Mouse (Mus musculus) A20 (cell line): ENCODE measurements at regions not wholly inside any gene's neighbourhood (a gene's known extent, or its start where the extent isn't known, plus 50 kb on each side); places are given as distances from the start of the nearest gene placed in this dataset.

Source experiments
- DNase-seq: peaks from one replicate; pipeline ENCODE4 v3.0.0-alpha.2; 2011; ENCODE audit warnings: low read depth, low spot score

- DNase-seq = no peak
Measured at GRCm38 (mm10) chr3:128723100-128723499, 476.6 kb upstream of the Pitx2 start.

GRCm38 (mm10) chr3:128720276-128720675 is 479.4 kb upstream of the Pitx2 start:
- DNase-seq = no peak

GRCm38 (mm10) chr3:128719226-128719625 is 480.5 kb upstream of the Pitx2 start:
- DNase-seq = no peak

GRCm38 (mm10) chr3:128707270-128707669 is 492.4 kb upstream of the Pitx2 start:
- no peak for DNase-seq

DNA sequence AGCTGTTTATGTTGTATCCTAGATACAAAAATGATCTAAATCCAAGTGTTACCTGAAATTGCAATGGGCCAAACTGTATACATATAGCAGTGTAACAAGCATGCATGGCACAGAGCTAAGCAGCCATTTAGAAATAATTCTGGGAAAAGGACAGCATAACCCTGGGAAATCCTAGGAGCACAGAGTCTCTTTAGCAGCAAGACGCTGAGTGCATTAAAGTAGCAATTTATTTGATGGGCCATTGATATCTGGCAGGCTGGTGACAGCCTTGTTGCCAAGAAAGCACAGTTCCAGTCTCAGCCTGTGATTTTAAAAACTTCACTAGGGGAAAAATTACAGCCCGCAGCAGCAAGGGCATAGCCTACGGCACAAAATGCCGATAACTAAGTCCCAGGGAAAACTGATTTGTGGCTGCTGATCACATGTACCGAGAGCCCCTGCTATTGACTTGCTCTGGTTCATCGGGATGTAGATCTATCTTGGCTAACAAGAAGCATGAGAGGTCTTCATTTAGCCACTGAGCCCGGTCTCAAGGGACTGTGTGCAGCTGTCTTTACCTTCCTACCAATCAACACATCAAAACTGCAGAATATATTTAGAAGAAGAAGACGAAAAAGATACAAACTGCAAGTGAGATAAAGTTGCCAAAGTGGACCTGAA is 531.1 kb upstream of the Pitx2 start:
- no peak for DNase-seq

DNA sequence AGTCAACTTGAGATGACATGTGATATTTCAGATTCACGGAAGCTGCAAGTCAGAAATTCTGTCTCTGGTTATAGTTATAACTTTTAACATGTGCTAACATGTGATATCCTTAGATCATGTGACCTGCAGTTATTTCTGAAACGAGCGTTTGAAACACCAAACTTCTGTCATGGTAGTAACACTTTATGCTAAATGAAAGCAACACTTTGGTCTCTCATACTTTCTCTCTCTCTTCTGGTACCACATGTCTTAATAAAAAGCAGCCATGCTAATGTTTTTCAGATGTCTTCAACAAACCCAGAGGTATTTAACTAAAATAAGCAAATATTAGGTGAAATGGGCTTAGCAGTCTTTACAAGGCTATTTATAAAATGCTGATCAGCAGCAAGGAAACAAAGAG is 534.5 kb upstream of the Pitx2 start:
- DNase-seq = no peak

- no peak for DNase-seq
Measured at GRCm38 (mm10) chr3:128636960-128637755, 562.5 kb upstream of the Pitx2 start.

- DNase-seq = no peak
Measured at GRCm38 (mm10) chr3:128627696-128628095, 572.0 kb upstream of the Pitx2 start.

DNA sequence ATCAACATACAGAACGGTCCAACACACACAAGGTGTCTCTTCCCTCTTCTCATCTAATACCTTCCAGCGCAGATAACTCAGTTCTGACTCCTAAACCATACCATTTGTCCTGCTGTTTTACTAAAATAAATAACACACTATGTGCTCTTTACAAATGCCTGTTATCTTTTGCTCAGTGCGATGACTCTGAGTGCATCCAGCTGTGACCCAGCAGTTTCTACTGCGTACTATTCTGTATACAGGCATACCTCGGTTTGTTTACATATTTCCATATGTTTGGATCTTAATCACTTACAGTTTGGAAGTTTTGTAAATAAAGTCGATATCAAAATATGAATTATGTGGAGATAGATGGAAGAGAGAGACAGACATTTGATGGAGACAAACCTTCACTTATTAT is 583.0 kb upstream of the Pitx2 start:
- no peak for DNase-seq

GRCm38 (mm10) chr3:128613657-128614056 is 586.0 kb upstream of the Pitx2 start:
- DNase-seq = no peak

DNA sequence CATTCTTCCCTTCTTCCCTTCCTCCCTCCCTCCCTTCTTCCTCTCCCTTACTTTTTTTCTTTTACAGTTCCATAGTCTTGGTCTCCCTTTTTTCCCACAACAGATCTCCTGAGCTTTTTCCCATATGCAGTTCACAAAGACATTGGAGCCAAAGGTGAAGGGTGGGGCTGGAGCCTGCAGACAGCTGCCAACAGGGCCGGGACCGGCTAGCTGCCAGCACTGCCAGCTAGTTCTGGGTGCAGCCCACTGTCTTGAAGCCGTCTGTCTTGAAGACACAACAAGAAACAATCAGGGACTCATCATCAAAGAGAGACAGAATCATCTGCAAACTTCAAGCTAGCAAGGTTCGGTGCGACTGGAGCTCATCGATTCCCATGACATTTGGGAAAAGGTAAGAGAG is 588.9 kb upstream of the Pitx2 start:
- no peak for DNase-seq

DNA sequence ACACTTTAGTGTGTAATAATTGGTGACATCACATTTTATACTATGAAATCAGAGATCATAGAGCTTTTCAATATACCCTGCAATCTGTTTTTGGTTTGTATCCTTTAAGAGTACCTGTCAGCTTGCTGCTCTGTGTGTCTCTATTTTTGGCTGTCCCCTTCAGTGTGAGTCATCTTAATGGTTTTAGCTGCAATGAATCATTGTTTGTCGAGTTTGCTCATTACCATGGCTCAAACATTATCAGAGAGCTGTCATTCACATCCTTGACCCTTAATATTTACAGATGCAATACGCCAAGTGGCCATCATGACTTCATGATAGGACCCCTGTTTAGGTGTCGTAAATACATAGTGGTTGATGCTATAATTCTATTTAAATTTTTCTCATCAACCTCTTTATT is 591.0 kb upstream of the Pitx2 start:
- DNase-seq = no peak

DNA sequence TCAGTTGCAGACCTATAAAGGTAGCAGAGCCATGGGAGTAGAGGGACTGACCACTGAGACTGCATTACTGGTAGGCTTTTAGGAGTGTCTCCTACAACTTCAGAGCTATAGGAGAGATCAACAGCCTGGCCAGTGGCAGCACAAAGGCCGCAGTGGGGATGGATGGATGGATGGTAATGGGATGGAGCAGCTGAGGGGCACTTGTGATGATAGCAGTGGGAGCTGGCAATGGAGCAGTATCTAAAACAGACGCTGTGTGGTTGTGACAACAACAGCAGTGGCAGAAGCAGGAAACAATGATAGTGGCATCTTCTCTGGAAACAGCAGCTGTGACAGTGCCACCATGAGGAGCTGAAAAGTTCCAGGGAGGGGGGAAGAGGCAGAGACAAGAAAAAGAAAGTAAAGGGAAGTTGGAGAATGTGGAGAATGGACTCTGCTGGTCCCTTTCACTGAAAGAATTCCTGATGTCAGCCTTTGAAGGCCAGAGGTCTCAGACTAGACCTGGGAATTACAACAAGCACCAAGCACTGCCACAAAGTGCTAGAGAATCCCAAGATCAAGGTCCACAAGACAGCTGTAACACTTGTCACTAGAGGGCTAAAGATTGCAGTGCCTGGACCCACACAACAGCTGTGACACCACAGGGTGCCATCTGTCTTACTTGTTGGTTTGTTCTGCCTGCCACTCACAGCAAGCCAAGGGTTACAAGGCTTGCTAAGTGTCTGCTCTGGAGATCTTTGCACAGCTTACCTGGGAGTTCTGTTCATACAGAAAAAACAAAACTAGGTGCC is 624.1 kb upstream of the Pitx2 start:
- no peak for DNase-seq

GRCm38 (mm10) chr3:128570551-128570950 is 629.1 kb upstream of the Pitx2 start:
- no peak for DNase-seq

DNA sequence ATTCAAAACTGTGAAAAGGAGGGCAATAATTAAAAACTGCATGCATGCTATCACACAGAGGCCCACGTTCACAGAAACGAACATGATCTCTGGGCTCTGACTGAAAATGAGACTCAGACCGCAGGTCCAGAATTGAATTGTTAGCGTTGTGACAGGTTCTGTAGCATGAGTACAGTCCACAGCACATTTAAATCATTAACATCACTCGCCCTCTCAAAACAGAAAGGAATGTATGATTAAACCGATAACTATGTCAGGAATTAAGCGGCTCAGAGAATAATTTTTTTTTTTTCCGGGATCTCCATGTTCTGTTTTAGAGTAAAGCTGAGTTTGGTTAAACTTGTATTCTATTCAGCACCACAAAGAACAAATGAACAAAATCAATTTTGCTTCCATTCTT is 634.3 kb upstream of the Pitx2 start:
- DNase-seq = no peak

DNA sequence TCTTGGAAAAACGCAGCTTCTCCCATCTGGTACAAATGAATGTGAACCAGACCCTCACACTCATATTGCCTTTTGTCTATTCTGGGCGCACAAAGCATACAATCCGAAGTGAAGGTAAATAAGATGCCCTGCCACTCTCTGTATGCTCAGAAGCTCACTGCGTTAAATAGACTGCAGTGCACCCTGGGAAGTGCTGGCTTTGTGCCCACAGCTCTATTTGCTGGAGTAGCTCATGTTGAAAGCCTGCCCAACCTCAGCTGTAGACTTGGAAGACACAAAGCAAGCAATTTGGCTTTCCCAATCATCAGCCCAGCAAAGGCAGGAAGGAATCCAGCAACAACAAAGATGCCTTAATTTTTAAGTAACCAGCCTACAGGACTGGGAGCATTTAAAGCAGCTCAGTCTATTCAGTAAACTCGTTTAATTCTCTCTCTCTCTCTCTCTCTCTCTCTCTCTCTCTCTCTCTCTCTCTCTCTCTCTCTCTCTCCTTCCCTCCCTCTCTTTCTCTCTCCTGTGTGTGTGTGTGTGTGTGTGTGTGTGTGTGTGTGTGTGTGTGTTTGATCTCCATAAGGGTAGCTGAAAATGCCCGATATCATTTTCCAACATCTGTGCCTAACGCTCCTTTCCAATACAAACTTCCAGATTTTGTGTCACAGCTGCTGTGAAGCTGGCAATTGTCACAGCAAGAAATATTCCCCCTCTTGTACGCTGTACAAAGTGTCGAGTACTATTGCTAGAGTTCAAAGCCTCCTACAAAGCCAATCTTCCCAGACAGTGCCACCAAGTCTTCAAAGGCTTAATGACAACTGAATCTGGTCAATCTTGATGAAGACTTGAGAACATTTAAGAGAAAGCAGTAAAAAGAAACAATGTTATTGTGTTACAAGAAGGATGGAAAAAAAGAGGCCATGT is 650.5 kb upstream of the Fam241a start:
- DNase-seq = no peak

- DNase-seq = no peak
Measured at GRCm38 (mm10) chr3:128525427-128525826, 629.3 kb upstream of the Fam241a start.

GRCm38 (mm10) chr3:128520671-128521103 is 624.6 kb upstream of the Fam241a start:
- DNase-seq = no peak

GRCm38 (mm10) chr3:128519913-128520316 is 623.8 kb upstream of the Fam241a start:
- DNase-seq = no peak

GRCm38 (mm10) chr3:128518806-128519205 is 622.7 kb upstream of the Fam241a start:
- no peak for DNase-seq

DNA sequence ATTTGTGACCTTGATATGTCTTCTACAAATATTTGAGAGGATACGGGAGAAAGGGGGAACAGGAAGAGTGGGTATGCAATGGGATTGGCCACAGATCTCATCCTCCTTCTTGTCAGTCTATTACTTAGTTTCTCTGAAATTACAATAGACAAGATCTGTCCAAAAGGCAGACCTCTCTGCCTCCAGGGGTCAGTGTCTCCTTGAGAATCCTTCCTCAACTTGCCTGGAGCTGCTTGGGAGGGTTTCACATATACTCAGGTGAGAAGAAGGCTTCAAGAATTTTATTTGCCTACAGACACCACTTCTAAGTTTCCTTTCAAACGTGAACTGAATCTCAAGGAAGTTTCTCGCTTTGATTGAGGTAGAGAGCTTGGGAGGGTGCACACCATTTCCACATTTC is 575.0 kb upstream of the Fam241a start:
- DNase-seq = no peak
